25 mouse cellular contexts compared by ENCODE assay signal in genomic region chr3:154149778-154150177, GRCm38 (mm10).
A peak's percentile ranks its signal among the peaks of the same experiment; 100 is the strongest.
DNase-seq lines count a peak whose midpoint lies in the region; ATAC-seq lines count a peak whose summit lies in the region.
"Had no signal": no experiment of that assay in that cellular context is flagged by ENCODE, and none has a peak within 500 bp of the region (broad histone marks: within the 10 kb centered on the region; RNA-seq: fewer than 3 reads in every experiment).

No protein-coding gene starts in this region.

- H3K9ac ChIP-seq in forebrain, embryonic 13.5 days: no peak overlapping the region
- no peak overlapping the region for H3K9ac ChIP-seq in forebrain, embryonic 16.5 days (replicated peaks; ENCODE audit: low read depth, low read length)
- H3K9ac ChIP-seq in forebrain, embryonic 12.5 days: no peak overlapping the region
- H3K9ac ChIP-seq in midbrain, embryonic 11.5 days (ENCODE audit: low read length): no peak overlapping the region
- no peak overlapping the region for H3K9ac ChIP-seq in midbrain, embryonic 15.5 days
- H3K9ac ChIP-seq: embryonic facial prominence, embryonic 13.5 days; embryonic facial prominence, embryonic 15.5 days had no signal

- H3K27ac ChIP-seq in forebrain, embryonic 13.5 days: no peak overlapping the region
- no peak overlapping the region for H3K27ac ChIP-seq in forebrain, embryonic 10.5 days
- no peak overlapping the region for H3K27ac ChIP-seq in forebrain, embryonic 16.5 days (ENCODE audit: low read length)
- H3K27ac ChIP-seq in forebrain, embryonic 12.5 days: no peak overlapping the region
- no peak overlapping the region for H3K27ac ChIP-seq in midbrain, embryonic 11.5 days (ENCODE audit: low read depth, low read length)
- no peak overlapping the region for H3K27ac ChIP-seq in midbrain, embryonic 15.5 days
- H3K27ac ChIP-seq: embryonic facial prominence, embryonic 13.5 days; embryonic facial prominence, embryonic 15.5 days had no signal

- no peaks in the 10 kb centered on the region for H3K36me3 ChIP-seq in forebrain, embryonic 13.5 days (ENCODE audit: poor library complexity, severe bottlenecking)
- no peaks in the 10 kb centered on the region for H3K36me3 ChIP-seq in forebrain, embryonic 10.5 days (replicated peaks)
- H3K36me3 ChIP-seq in forebrain, embryonic 16.5 days (ENCODE audit: control insufficient read depth, insufficient read depth): no peaks in the 10 kb centered on the region
- H3K36me3 ChIP-seq in forebrain, embryonic 12.5 days (replicated peaks): no peaks in the 10 kb centered on the region
- H3K36me3 ChIP-seq in midbrain, embryonic 11.5 days (ENCODE audit: control insufficient read depth, insufficient read depth, low read length): no peaks in the 10 kb centered on the region
- H3K36me3 ChIP-seq in midbrain, embryonic 15.5 days (replicated peaks): no peaks in the 10 kb centered on the region
- H3K36me3 ChIP-seq: embryonic facial prominence, embryonic 13.5 days; embryonic facial prominence, embryonic 15.5 days; G1E had no signal

- DNase-seq in forebrain, embryonic 10.5 days (ENCODE audit: extremely low spot score, low spot score): no peak
- DNase-seq in midbrain, embryonic 11.5 days (ENCODE audit: low spot score, missing footprints): peak; percentile 21
- DNase-seq: adrenal gland, adult 8-10 months; adrenal gland, postnatal 14 days; adrenal gland, postnatal 36 days; B cell, adult 2 months; cerebellum, adult 11 months; cerebellum, adult 18-20 months; cerebellum, adult 8-10 months; cerebellum, adult 9-11 months; cerebellum, postnatal 14 days; cerebellum, postnatal 36 days; embryo, embryonic 11 days had no signal

- no peaks in the 10 kb centered on the region for H3K9me3 ChIP-seq in forebrain, embryonic 13.5 days (replicated peaks)
- H3K9me3 ChIP-seq in forebrain, embryonic 10.5 days: no peaks in the 10 kb centered on the region
- H3K9me3 ChIP-seq in forebrain, embryonic 16.5 days (ENCODE audit: control insufficient read depth, low read length): no peaks in the 10 kb centered on the region
- no peaks in the 10 kb centered on the region for H3K9me3 ChIP-seq in forebrain, embryonic 12.5 days
- H3K9me3 ChIP-seq in midbrain, embryonic 11.5 days (ENCODE audit: control insufficient read depth, low read length): no peaks in the 10 kb centered on the region
- H3K9me3 ChIP-seq in midbrain, embryonic 15.5 days: no peaks in the 10 kb centered on the region
- H3K9me3 ChIP-seq: embryonic facial prominence, embryonic 13.5 days; embryonic facial prominence, embryonic 15.5 days had no signal

- H3K27me3 ChIP-seq in forebrain, embryonic 13.5 days: no peaks in the 10 kb centered on the region
- H3K27me3 ChIP-seq in forebrain, embryonic 10.5 days (ENCODE audit: poor library complexity, severe bottlenecking): no peaks in the 10 kb centered on the region
- H3K27me3 ChIP-seq in forebrain, embryonic 16.5 days (replicated peaks; ENCODE audit: control insufficient read depth, insufficient read depth, low read length): no peaks in the 10 kb centered on the region
- no peaks in the 10 kb centered on the region for H3K27me3 ChIP-seq in forebrain, embryonic 12.5 days
- no peaks in the 10 kb centered on the region for H3K27me3 ChIP-seq in midbrain, embryonic 11.5 days (ENCODE audit: control insufficient read depth, insufficient read depth, low read length)
- H3K27me3 ChIP-seq in midbrain, embryonic 15.5 days (replicated peaks): no peaks in the 10 kb centered on the region
- H3K27me3 ChIP-seq: CH12.LX; embryonic facial prominence, embryonic 13.5 days; embryonic facial prominence, embryonic 15.5 days; Patski had no signal

- peak; percentile 63; the same call in 1 of the 2 replicates for ATAC-seq in forebrain, embryonic 13.5 days
- ATAC-seq in forebrain, embryonic 16.5 days: peak; percentile 43; the same call in 1 of the 2 replicates
- no peak for ATAC-seq in forebrain, embryonic 12.5 days (ENCODE audit: low FRiP score)
- ATAC-seq in midbrain, embryonic 11.5 days (ENCODE audit: low FRiP score): no peak
- no peak for ATAC-seq in midbrain, embryonic 15.5 days (replicated peaks)
- ATAC-seq: activated CD4-positive, CD25-positive, alpha-beta regulatory T cell, adult 4 months; CD4-positive, CD25-positive, alpha-beta regulatory T cell, adult 4 months; Patski had no signal

- WGBS in forebrain, embryonic 13.5 days: 77% methylated on average over 4 of the region's 4 CpGs
- 90% methylated on average over 4 of the region's 4 CpGs for WGBS in forebrain, embryonic 10.5 days
- 67% methylated on average over 4 of the region's 4 CpGs for WGBS in forebrain, embryonic 16.5 days
- WGBS in forebrain, embryonic 12.5 days: 91% methylated on average over 4 of the region's 4 CpGs
- WGBS in midbrain, embryonic 11.5 days: 88% methylated on average over 4 of the region's 4 CpGs
- 86% methylated on average over 4 of the region's 4 CpGs for WGBS in midbrain, embryonic 15.5 days

- no peak overlapping the region for H3K4me3 ChIP-seq in forebrain, embryonic 13.5 days
- H3K4me3 ChIP-seq in forebrain, embryonic 10.5 days: no peak overlapping the region
- no peak overlapping the region for H3K4me3 ChIP-seq in forebrain, embryonic 16.5 days (replicated peaks; ENCODE audit: low read length)
- no peak overlapping the region for H3K4me3 ChIP-seq in forebrain, embryonic 12.5 days (replicated peaks)
- H3K4me3 ChIP-seq in midbrain, embryonic 11.5 days (ENCODE audit: low read depth, low read length): no peak overlapping the region
- H3K4me3 ChIP-seq in midbrain, embryonic 15.5 days: no peak overlapping the region
- H3K4me3 ChIP-seq: embryonic facial prominence, embryonic 13.5 days; embryonic facial prominence, embryonic 15.5 days; erythroblast, embryonic 14.5 days had no signal

- H3K4me1 ChIP-seq in forebrain, embryonic 13.5 days: no peaks in the 10 kb centered on the region
- H3K4me1 ChIP-seq in forebrain, embryonic 10.5 days: peaks cover 10% of the 10 kb centered on the region
- H3K4me1 ChIP-seq in forebrain, embryonic 16.5 days (replicated peaks; ENCODE audit: control insufficient read depth, insufficient read depth, low read length): no peaks in the 10 kb centered on the region
- peaks cover 4% of the 10 kb centered on the region; the same call in 1 of the 2 replicates for H3K4me1 ChIP-seq in forebrain, embryonic 12.5 days
- H3K4me1 ChIP-seq in midbrain, embryonic 11.5 days (ENCODE audit: control insufficient read depth, insufficient read depth, low read length): no peaks in the 10 kb centered on the region
- no peaks in the 10 kb centered on the region for H3K4me1 ChIP-seq in midbrain, embryonic 15.5 days
- H3K4me1 ChIP-seq: embryonic facial prominence, embryonic 13.5 days; embryonic facial prominence, embryonic 15.5 days had no signal

- H3K4me2 ChIP-seq in forebrain, embryonic 13.5 days: no peak overlapping the region
- H3K4me2 ChIP-seq in forebrain, embryonic 16.5 days (ENCODE audit: low read length): no peak overlapping the region
- no peak overlapping the region for H3K4me2 ChIP-seq in forebrain, embryonic 12.5 days
- H3K4me2 ChIP-seq in midbrain, embryonic 11.5 days: no peak overlapping the region
- H3K4me2 ChIP-seq in midbrain, embryonic 15.5 days: no peak overlapping the region
- H3K4me2 ChIP-seq: embryonic facial prominence, embryonic 13.5 days; embryonic facial prominence, embryonic 15.5 days had no signal

Comparison
In these comparisons a context has a peak if more than half of its experiments do, and no peak if none do; other contexts are left out.
1. ATAC-seq: peak in forebrain, embryonic 13.5 days (single experiment) and forebrain, embryonic 16.5 days (single experiment); none in forebrain, embryonic 12.5 days (single experiment), midbrain, embryonic 11.5 days (single experiment) and midbrain, embryonic 15.5 days (single experiment).